Mouse (Mus musculus) megakaryocyte-erythroid progenitor cell, adult 5-6 weeks (primary cell): ENCODE data around the gene Bag5. TPM values are rescaled to one million over a fixed set of nuclear protein-coding genes. Genes with fewer than 3 reads are reported as not detected.

ENCODE experiments used
- ATAC-seq: replicated peaks from 2 replicates; pipeline ENCODE4 v1.8.0; 2016; ENCODE audit warnings: mild to moderate bottlenecking, inconsistent platforms; ENCODE audit not compliant: severe bottlenecking, poor library complexity, low FRiP score, low TSS enrichment
- total RNA-seq, 2 experiments: library from RNA; stranded (forward) in 1 of 2; stranded (reverse) in 1 of 2; fragments of 200-1000, 215-1000 nt in 1 of 2; fragments of >200 nt in 1 of 2; fragmentation: Nextera tagmentation in 1 of 2; gene quantifications; 2 replicates each; pipeline ENCODE4 v1.2.3; 2014 to 2017

Gene Bag5
- total RNA-seq, 2 experiments from 2014 or later, result 27.7 to 33.0 TPM

- ATAC-seq, result no peak
Measured at GRCm38 (mm10) chr12:111680661-111681060, 32.4 kb downstream of the Bag5 start.

- ATAC-seq, result peak; percentile 43
Measured at GRCm38 (mm10) chr12:111678997-111679396, 34.1 kb downstream of the Bag5 start.

- peak; percentile 21 for ATAC-seq
Measured at GRCm38 (mm10) chr12:111678670-111678933, 34.5 kb downstream of the Bag5 start.

- ATAC-seq, result peak; percentile 83
Measured at GRCm38 (mm10) chr12:111677882-111678669, 35.0 kb downstream of the Bag5 start, which contains the start of gene Trmt61a. Gene Trmt61a, plus strand, starts transcription at chr12:111678105.

- ATAC-seq, result no peak
Measured at GRCm38 (mm10) chr12:111677421-111677820, 35.6 kb downstream of the Bag5 start.

GRCm38 (mm10) chr12:111675797-111676580 is 37.1 kb downstream of the Bag5 start:
- no peak for ATAC-seq

- ATAC-seq, result no peak
Measured at GRCm38 (mm10) chr12:111674850-111675486, 38.1 kb downstream of the Bag5 start.

- no peak for ATAC-seq
Measured at GRCm38 (mm10) chr12:111672581-111672980, 40.5 kb downstream of the Bag5 start.

GRCm38 (mm10) chr12:111672176-111672575 is 40.9 kb downstream of the Bag5 start, which contains the start of gene Ckb:
Gene Ckb, minus strand, starts transcription at chr12:111672338.
- no peak for ATAC-seq

GRCm38 (mm10) chr12:111671431-111671902 is 41.6 kb downstream of the Bag5 start:
- no peak for ATAC-seq

- ATAC-seq, result no peak
Measured at GRCm38 (mm10) chr12:111670976-111671375, 42.1 kb downstream of the Bag5 start.

- ATAC-seq, result no peak
Measured at GRCm38 (mm10) chr12:111670371-111670971, 42.6 kb downstream of the Bag5 start.

GRCm38 (mm10) chr12:111669961-111670360 is 43.1 kb downstream of the Bag5 start:
- no peak for ATAC-seq

GRCm38 (mm10) chr12:111669000-111669788 is 43.9 kb downstream of the Bag5 start:
- no peak for ATAC-seq

GRCm38 (mm10) chr12:111668457-111668912 is 44.6 kb downstream of the Bag5 start:
- ATAC-seq, result peak; percentile 77

GRCm38 (mm10) chr12:111667421-111667820 is 45.6 kb downstream of the Bag5 start:
- no peak for ATAC-seq

- no peak for ATAC-seq
Measured at GRCm38 (mm10) chr12:111666380-111666779, 46.7 kb downstream of the Bag5 start.

- ATAC-seq, result no peak
Measured at GRCm38 (mm10) chr12:111665041-111665880, 47.8 kb downstream of the Bag5 start.
